Mouse (Mus musculus) telencephalon, adult 2 months (tissue): ENCODE results near the gene Smim12.

Experiments
- DNase-seq: peaks from one replicate; pipeline ENCODE4 v3.0.0-alpha.2; 2011; ENCODE audit warnings: low read depth, low spot score

Gene Smim12

GRCm38 (mm10) chr4:127243552-127243951 lies at the start of gene Smim12:
TSS of gene Smim12 (plus strand) at chr4:127243784.
- peak; percentile 96 for DNase-seq

GRCm38 (mm10) chr4:127194477-127195269 lies 48.9 kb upstream of the Smim12 start:
- no peak for DNase-seq

GRCm38 (mm10) chr4:127198609-127199008 lies 45.0 kb upstream of the Smim12 start:
- DNase-seq: no peak

GRCm38 (mm10) chr4:127199406-127199805 lies 44.2 kb upstream of the Smim12 start:
- DNase-seq: no peak

GRCm38 (mm10) chr4:127200164-127200722 lies 43.3 kb upstream of the Smim12 start:
- no peak for DNase-seq

GRCm38 (mm10) chr4:127200769-127201617 lies 42.6 kb upstream of the Smim12 start:
- DNase-seq: no peak

- DNase-seq: peak; percentile 62
Measured at GRCm38 (mm10) chr4:127203081-127203480, 40.5 kb upstream of the Smim12 start.

- no peak for DNase-seq
Measured at GRCm38 (mm10) chr4:127211318-127211717, 32.3 kb upstream of the Smim12 start.

- DNase-seq: no peak
Measured at GRCm38 (mm10) chr4:127214510-127214909, 29.1 kb upstream of the Smim12 start.

GRCm38 (mm10) chr4:127215103-127215502 lies 28.5 kb upstream of the Smim12 start:
- no peak for DNase-seq

GRCm38 (mm10) chr4:127215799-127216198 lies 27.8 kb upstream of the Smim12 start:
- DNase-seq: no peak

- DNase-seq: no peak
Measured at GRCm38 (mm10) chr4:127216251-127216651, 27.3 kb upstream of the Smim12 start.

GRCm38 (mm10) chr4:127217048-127217447 lies 26.5 kb upstream of the Smim12 start:
- no peak for DNase-seq

GRCm38 (mm10) chr4:127223291-127223690 lies 20.3 kb upstream of the Smim12 start:
- DNase-seq: no peak

- no peak for DNase-seq
Measured at GRCm38 (mm10) chr4:127223755-127224154, 19.8 kb upstream of the Smim12 start.

- no peak for DNase-seq
Measured at GRCm38 (mm10) chr4:127224444-127225100, 19.0 kb upstream of the Smim12 start.

GRCm38 (mm10) chr4:127226067-127226466 lies 17.5 kb upstream of the Smim12 start:
- no peak for DNase-seq

GRCm38 (mm10) chr4:127227051-127227673 lies 16.4 kb upstream of the Smim12 start:
- DNase-seq: no peak

GRCm38 (mm10) chr4:127232028-127232427 lies 11.6 kb upstream of the Smim12 start:
- DNase-seq: peak; percentile 84

- no peak for DNase-seq
Measured at GRCm38 (mm10) chr4:127232551-127232950, 11.0 kb upstream of the Smim12 start.

- DNase-seq: no peak
Measured at GRCm38 (mm10) chr4:127233416-127234125, 10.0 kb upstream of the Smim12 start.
